Mouse (Mus musculus) erythroblast, embryonic 14.5 days (primary cell): Measurements from ENCODE around the gene Wwp2.

Experiments
- GATA1 ChIP-seq: IDR thresholded peaks from 2 replicates; pipeline ENCODE4 v1.6.1; 2012; ENCODE audit warnings: low read length, inconsistent platforms, mixed read lengths
- TAL1 ChIP-seq: IDR thresholded peaks from 3 replicates; pipeline ENCODE4 v1.6.1; 2012; ENCODE audit warnings: low read length, inconsistent platforms, mixed read lengths

DNA sequence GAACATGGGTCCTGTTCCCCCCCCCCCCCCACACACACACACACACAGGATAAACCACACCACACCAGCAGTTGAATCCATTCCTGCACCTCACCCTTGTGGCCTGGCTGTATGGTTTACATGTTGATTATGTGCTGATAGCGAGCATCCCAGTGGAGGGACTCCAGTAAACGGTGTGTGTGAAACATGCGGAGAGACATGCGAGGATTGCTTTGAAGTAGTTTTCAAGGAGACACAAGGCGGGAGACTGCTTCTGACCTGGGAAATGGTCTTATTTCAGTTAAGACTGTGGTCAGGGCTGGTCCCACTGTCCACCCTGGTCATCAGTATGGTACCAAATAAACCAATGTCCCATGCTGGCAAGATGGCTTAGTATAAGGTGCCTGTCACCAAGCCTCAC, 82.6 kb downstream of the Wwp2 start:
- TF ChIP-seq GATA1 (no peak), TAL1 (no peak)
